Mouse (Mus musculus) right cerebral cortex, postnatal 4 days (tissue): Measurements from ENCODE around the gene Itpr2.

Experiments
- DNase-seq: peaks from one replicate; pipeline ENCODE4 v3.0.0-alpha.2; 2022

Itpr2 gene

GRCm38 (mm10) chr6:146207204-146207959 lies 294.6 kb downstream of the Itpr2 start:
- no peak for DNase-seq

GRCm38 (mm10) chr6:146205136-146205535 lies 296.9 kb downstream of the Itpr2 start:
- no peak for DNase-seq

- no peak for DNase-seq
These were observed 297.6 kb downstream of the Itpr2 start for GRCm38 (mm10) chr6:146204470-146204869.

GRCm38 (mm10) chr6:146197868-146198379 lies 304.1 kb downstream of the Itpr2 start:
- no peak for DNase-seq

- DNase-seq = no peak
These were observed 305.3 kb downstream of the Itpr2 start for GRCm38 (mm10) chr6:146196701-146197100.

GRCm38 (mm10) chr6:146195854-146196457 lies 306.1 kb downstream of the Itpr2 start:
- no peak for DNase-seq

- no peak for DNase-seq
These were observed 310.1 kb downstream of the Itpr2 start for GRCm38 (mm10) chr6:146191931-146192330.

- DNase-seq = no peak
These were observed 312.0 kb downstream of the Itpr2 start for GRCm38 (mm10) chr6:146190006-146190405.

- no peak for DNase-seq
These were observed 316.5 kb downstream of the Itpr2 start for GRCm38 (mm10) chr6:146185532-146185931.

GRCm38 (mm10) chr6:146184771-146185170 lies 317.3 kb downstream of the Itpr2 start:
- DNase-seq = no peak

GRCm38 (mm10) chr6:146174644-146175250 lies 327.3 kb downstream of the Itpr2 start:
- DNase-seq = no peak

GRCm38 (mm10) chr6:146170603-146171051 lies 331.4 kb downstream of the Itpr2 start:
- DNase-seq = no peak

- no peak for DNase-seq
These were observed 334.8 kb downstream of the Itpr2 start for GRCm38 (mm10) chr6:146167207-146167606.

GRCm38 (mm10) chr6:146159641-146160040 lies 342.4 kb downstream of the Itpr2 start:
- DNase-seq = peak; percentile 21

- no peak for DNase-seq
These were observed 343.3 kb downstream of the Itpr2 start for GRCm38 (mm10) chr6:146158717-146159116.

GRCm38 (mm10) chr6:146157983-146158535 lies 344.0 kb downstream of the Itpr2 start:
- DNase-seq = no peak

- DNase-seq = no peak
These were observed 344.9 kb downstream of the Itpr2 start for GRCm38 (mm10) chr6:146157099-146157498.

- DNase-seq = no peak
These were observed 345.5 kb downstream of the Itpr2 start for GRCm38 (mm10) chr6:146156536-146156935.

- DNase-seq = no peak
These were observed 346.8 kb downstream of the Itpr2 start for GRCm38 (mm10) chr6:146155156-146155734.

- no peak for DNase-seq
These were observed 349.2 kb downstream of the Itpr2 start for GRCm38 (mm10) chr6:146152843-146153242.

GRCm38 (mm10) chr6:146140966-146141585 lies 360.9 kb downstream of the Itpr2 start:
- no peak for DNase-seq

GRCm38 (mm10) chr6:146140171-146140570 lies 361.9 kb downstream of the Itpr2 start:
- DNase-seq = no peak

- DNase-seq = peak; percentile 40
These were observed 365.4 kb downstream of the Itpr2 start for GRCm38 (mm10) chr6:146136646-146137045.
